Mouse (Mus musculus) brain, embryonic 14.5 days (tissue): ENCODE results near the gene Itpkc.

Source experiments
- CTCF ChIP-seq: fragments of 200-500 bp; IDR thresholded peaks from 2 replicates; pipeline ENCODE4 v1.5.1; 2012; ENCODE audit warnings: inconsistent platforms, mild to moderate bottlenecking, moderate library complexity, borderline replicate concordance; ENCODE audit not compliant: insufficient read depth, insufficient read length; ENCODE audit errors: extremely low read depth
- POLR2A ChIP-seq: fragments of 200-500 bp; IDR thresholded peaks from 2 replicates; pipeline ENCODE4 v1.6.1; 2012; ENCODE audit warnings: mild to moderate bottlenecking, inconsistent platforms, borderline replicate concordance; ENCODE audit not compliant: poor library complexity, insufficient read depth, insufficient read length, severe bottlenecking; ENCODE audit errors: extremely low read depth

- no peak for TF ChIP-seq CTCF
- TF ChIP-seq POLR2A: no peak
Observed at GRCm38 (mm10) chr7:27185986-27186385, 42.5 kb downstream of the Itpkc start.
